Mouse (Mus musculus) thymus, postnatal 4 days (tissue): ENCODE measurements around the gene Vmn1r4.
A peak's percentile ranks its signal among the peaks of the same experiment; 100 is the strongest.

ENCODE experiments used
- DNase-seq: peaks from one replicate; pipeline ENCODE4 v3.0.0; 2021

Gene Vmn1r4

DNA sequence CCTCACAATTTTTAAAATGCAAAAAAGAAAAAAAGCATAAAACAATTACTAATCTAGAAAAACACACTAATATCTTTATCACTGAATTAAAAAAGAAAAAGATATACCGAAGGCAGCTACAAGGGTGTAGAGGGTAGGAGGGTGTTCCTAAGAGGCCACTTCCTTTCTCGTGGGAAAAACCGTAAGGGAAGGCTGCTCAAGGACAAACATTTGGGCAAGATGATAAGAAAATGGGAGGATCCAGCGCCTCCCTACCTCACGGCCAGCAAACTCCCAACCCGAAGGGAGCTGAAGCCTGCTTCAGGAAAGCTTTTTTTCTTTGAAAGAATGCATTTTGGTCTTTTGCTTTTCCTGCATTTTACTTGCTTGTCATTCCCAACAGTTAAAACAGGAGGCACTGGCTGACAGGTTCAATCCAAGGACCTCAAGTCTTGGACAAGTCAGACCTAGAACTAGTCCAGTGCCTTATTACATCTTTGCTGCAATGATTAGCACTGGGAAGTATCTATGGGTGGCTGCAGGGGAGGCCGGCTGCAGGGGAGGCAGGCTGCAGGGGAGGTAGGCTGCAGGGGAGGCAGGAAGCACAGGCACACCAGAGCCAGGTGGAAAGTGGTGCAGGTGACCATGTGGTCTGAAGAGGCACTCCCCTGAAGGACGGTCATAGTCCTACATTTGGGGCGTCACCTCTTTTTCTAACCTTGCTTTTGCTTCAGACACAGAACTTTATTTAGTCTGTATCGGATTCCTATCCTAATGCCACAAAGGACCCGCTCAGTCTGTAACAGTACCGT is 6.0 kb upstream of the Vmn1r4 start:
- peak; percentile 52 for DNase-seq

DNA sequence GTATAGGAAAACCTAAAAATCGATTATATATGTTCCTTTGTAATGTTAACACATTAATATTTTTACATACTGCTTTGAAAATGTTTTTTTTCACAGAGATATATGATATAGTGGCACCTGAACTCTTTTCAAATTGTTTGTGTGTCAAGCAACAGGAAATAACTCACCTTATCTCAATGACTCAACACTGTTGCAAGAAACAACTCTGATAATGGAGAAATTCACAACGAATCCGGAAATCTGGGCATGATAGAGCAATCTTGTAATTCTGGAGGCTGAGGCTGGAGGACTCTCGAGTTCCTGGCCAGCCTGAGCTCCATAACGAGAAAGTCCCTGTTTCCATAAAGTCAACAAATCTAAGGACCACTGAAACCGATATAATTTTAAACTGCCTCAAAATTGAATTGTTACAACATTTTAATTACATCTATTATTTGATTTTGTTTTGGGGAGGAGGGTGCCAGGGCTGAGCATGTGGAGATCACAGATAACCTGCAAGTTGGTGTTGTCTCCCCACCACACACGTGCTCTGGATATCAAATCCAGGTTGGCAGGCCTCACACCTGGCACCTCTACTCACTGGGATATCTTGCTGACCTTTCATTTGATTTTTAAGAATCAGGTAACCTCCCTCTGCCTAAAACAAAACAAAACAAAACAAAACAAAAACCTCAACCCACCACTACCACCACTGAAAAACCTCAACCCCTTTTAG is 4.3 kb upstream of the Vmn1r4 start:
- DNase-seq, result no peak

DNA sequence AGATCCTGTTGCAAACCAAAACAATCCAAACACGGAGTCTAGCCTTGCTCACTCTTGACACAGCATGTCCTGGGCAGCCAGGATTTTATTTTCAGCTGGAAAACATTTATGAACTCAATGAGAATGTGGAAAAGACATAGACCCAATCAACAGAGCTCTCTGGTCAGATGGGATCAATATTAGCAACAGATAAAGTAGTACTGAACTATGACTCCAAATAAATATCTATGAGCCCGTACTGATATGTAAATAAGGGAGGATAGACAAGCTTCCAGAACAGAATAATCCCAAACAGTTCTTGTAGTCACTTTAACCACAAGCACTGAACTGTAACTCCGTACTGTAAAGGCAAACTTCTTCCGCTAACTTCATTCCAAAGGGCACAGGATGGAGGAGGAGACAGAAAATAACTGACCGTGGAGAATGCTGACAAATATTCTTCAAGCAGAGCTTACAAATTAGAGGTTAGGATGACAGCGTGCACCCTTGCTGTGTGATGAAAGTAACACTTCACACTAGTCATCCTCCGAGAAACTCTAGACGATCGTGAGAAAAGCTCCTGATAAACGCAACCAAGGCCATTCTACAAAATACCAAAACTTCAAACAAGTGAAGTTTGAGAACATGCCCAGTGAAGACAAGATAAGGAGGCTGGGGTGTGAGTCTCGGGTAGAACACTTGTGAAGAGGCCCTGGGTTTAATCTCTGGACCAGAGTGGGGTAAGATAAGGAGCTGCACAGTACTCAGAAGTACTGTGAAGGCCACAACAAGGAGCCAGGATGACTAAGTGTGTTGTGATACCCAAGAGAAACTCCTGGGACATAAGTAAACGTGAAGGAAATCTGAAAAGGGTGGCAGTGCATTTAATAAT is 3.4 kb upstream of the Vmn1r4 start:
- DNase-seq, result no peak

DNA sequence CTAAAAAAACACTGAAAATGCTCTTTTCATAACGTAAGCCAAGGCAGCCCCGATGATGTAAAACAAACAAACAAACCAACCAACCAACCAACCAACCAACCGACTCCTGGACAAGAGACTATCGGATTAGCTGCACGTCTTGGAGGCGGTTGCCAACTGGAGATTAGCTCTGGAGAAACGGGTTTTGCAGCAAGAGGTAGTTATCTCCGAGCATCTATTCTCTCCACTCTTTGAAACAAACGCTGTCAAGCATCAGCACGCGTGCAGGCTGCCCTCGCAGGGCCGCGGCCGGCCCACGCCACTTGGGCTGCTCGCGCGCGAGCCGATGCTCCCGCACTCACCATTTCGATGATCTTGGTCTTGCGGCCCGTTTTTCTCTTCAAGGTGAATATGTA is 487 bp upstream of the Vmn1r4 start:
- no peak for DNase-seq

DNA sequence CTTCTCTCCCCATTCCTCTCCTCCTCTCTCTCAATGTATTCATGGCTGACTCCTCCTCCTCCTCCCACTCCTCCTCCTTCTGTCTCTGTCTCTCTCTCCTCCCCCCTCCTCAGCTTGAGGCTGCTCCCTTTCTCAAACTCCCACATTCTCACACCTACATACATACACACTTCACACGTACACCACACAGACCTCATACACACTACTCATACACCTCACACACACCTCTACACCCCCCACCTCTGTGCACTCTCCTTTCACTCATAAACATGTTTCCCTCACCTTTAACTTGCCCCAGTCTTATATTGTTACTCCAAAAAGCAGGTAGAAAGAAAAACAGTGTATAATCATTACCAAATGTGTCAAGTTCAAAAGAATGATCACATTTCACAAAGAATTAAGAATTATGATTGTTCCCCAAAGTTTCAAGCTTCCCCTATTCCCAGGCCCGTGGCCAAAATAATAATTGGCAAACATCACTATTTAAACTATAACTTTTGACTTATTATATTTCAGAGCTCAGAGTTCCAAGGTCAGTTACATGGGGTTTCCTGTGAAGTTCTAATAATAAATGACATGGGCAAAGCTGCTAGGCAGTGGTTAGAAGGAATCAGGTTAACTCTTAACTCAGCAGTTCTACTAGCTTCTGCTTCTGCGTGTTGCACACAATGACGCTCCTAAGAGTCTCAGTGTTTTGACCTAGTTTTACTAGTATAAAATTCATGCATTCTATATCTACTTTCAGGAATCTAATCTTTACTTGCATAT is 8.0 kb downstream of the Vmn1r4 start:
- DNase-seq, result no peak

DNA sequence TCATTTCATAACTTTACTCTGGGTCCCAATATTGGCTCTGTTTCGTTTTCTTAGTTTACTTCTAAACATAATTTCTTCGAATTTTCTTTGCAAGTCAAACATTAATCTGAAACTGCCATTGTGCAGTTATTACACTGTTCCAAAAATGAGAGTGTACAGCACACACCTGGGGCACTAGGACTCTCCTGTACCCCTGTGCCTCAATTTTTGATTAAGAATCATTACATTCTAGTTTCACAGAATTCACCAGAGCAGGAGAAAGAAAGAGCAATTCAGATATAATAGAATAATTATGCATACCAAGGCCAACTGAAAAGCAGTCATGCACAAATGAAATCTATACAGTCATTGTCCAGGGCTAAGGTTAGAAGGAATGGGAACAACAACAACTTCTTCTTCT is 8.6 kb downstream of the Vmn1r4 start:
- DNase-seq, result no peak

DNA sequence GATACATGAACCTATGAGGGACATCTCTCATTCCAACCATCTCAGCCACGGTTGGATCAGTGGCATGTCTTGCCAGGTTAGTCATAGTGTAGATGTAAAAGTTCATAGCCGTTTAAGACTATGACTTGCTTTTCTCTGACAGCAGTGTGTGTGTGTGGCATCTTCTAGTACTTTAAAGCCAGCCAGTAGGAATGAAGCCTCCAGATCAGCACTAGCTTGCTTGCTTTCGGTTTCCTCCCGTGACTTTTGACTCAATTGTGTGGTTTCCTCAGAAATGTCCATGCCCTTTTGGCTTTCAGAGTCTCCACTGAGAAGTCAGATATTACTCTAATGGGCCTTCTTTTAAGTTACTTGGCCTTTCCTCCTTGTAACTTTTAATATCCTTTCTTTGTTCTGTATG is 10.6 kb downstream of the Vmn1r4 start:
- no peak for DNase-seq

DNA sequence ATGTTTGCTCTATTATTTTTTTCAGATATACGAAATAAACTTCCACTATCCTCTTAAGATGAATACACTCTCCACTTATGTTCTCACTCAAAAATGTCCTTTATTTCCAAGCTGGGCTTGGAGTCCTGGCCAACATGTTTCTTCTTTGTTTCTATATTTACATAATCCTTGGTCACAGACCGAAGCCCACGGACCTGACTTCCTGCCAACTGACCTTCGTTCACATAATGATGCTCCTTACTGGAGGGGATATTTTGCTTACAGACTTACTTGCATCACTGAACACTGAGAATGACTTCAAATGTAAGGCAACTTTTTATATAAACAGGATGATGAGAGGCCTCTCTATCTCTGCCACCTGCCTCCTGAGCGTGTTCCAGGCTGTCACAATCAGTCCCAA is 32.6 kb downstream of the Vmn1r4 start:
- DNase-seq, result no peak

DNA sequence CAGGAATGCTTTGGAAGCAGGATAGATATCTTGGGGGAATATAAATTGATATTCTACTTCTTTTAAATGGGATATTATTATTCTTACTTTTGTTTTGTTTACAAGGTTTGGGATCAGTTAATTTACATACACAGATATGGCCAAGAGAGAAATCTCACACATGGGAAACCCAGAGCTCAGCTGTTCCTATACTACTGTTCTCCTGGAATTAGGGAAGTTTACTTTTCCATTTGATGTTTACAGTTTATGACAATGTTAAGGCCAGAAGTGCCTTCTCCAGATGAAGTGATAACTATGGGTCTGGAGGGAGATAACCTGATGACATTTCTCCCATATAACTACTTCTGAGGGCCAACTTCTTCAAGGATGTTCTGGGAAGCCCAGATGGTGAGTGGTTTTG is 46.2 kb downstream of the Vmn1r4 start, which contains the start of gene Vmn1r5:
TSS of gene Vmn1r5 (plus strand) at position 301 of the 400 bp plus-strand sequence.
- DNase-seq, result no peak

DNA sequence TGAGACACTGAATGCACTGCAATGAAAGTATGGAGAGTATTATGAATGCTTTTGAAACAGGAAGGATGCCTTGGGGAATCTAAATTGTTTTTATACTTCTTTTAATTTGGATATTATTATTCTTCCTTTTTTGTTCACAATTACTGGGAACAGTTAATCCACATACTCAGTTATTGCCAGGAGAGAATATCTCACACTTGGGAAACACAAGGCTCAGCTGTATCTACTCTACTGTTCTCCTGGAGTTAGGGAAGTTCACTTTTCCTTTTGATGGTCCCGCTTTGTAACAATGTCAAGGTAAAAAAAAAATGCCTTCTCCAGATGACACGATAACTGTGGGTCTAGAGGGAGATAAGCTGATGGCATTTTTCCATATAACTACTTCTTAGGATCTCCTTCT is 73.1 kb downstream of the Vmn1r4 start, which contains the start of gene Vmn1r6:
TSS of gene Vmn1r6 (plus strand) at position 301 of the 400 bp plus-strand sequence.
- DNase-seq, result no peak
